Mouse (Mus musculus) embryonic facial prominence, embryonic 12.5 days (tissue): ENCODE data around the gene Itm2a. TPM values are rescaled to one million over a fixed set of nuclear protein-coding genes. Genes with fewer than 3 reads are reported as not detected.

Experiments
- ATAC-seq: fragments of 200-750 bp; cut with Nextera tagmentation; 2 replicates; pipeline ENCODE4 v1.8.0; 2017; ENCODE audit not compliant: insufficient number of reproducible peaks, insufficient read depth, low FRiP score, low TSS enrichment
- H3K27ac ChIP-seq: fragments of 300-500 bp; sonication (generic); 2 replicates; pipeline ENCODE4 v1.5.1; 2016; ENCODE audit warnings: mild to moderate bottlenecking
- H3K27me3 ChIP-seq: fragments of 300-500 bp; sonication (generic); 2 replicates; pipeline ENCODE4 v1.6.1; 2016; ENCODE audit warnings: mild to moderate bottlenecking, moderate library complexity
- H3K36me3 ChIP-seq: fragments of 300-500 bp; sonication (generic); 2 replicates; pipeline ENCODE4 v1.6.1; 2016; ENCODE audit warnings: mild to moderate bottlenecking
- H3K4me1 ChIP-seq: fragments of 300-500 bp; sonication (generic); 2 replicates; pipeline ENCODE4 v1.6.1; 2016
- H3K4me2 ChIP-seq: fragments of 300-500 bp; sonication (generic); replicated peaks from 2 replicates; pipeline ENCODE4 v1.6.1; 2016; ENCODE audit warnings: mild to moderate bottlenecking, moderate library complexity
- H3K4me3 ChIP-seq: fragments of 300-500 bp; sonication (generic); 2 replicates; pipeline ENCODE4 v1.5.1; 2016; ENCODE audit warnings: mild to moderate bottlenecking
- H3K9ac ChIP-seq: fragments of 300-500 bp; sonication (generic); 2 replicates; pipeline ENCODE4 v1.6.1; 2016; ENCODE audit warnings: mild to moderate bottlenecking, moderate library complexity
- H3K9me3 ChIP-seq: fragments of 300-500 bp; sonication (generic); 2 replicates; pipeline ENCODE4 v1.6.1; 2016; ENCODE audit warnings: mild to moderate bottlenecking, moderate library complexity
- whole genome bisulfite sequencing: fragments of 180-500 bp; shearing (Covaris S2); methylation state at CpG from one replicate; pipeline ENCODE4 v1.1.7; 2016; 5-methylcytosine and 5-hydroxymethylcytosine counted together
- polyA plus RNA-seq: library from polyadenylated mRNA; unstranded; fragments of >200 nt; fragmentation: Nextera tagmentation; extraction: Ambion mirVana; gene quantifications from 2 replicates; pipeline ENCODE4 v1.2.1, GENCODE M21; 2016

The Itm2a gene
- 715 and 735 TPM in 2 replicates for polyA plus RNA-seq

- ATAC-seq, result peak; percentile 97
- no peaks in the 10 kb centered on the region for H3K4me1 ChIP-seq
These were observed at the start of gene Itm2a for GRCm38 (mm10) chrX:107402915-107403912. TSS of gene Itm2a (minus strand) at chrX:107403376.

GRCm38 (mm10) chrX:107435887-107436286 is 32.7 kb upstream of the Itm2a start:
- no peaks in the 10 kb centered on the region for H3K27me3 ChIP-seq
- no peak overlapping the region for H3K4me3 ChIP-seq
- no peak overlapping the region for H3K9ac ChIP-seq
- H3K36me3 ChIP-seq, result no peaks in the 10 kb centered on the region
- no peak overlapping the region for H3K27ac ChIP-seq
- no peaks in the 10 kb centered on the region for H3K4me1 ChIP-seq
- ATAC-seq, result no peak
- 1% methylated on average over 2 of the region's 2 CpGs for WGBS
- H3K9me3 ChIP-seq, result no peaks in the 10 kb centered on the region
- H3K4me2 ChIP-seq, result no peak overlapping the region

More at GRCm38 (mm10) chrX:107402915-107403912, at the start of gene Itm2a:
- Histone ChIP-seq H3K27ac (peak within 1 kb of the TSS; percentile 86), H3K9ac (peak within 1 kb of the TSS; percentile 60), H3K36me3 (no peaks in the 10 kb centered on the region), H3K9me3 (no peaks in the 10 kb centered on the region), H3K4me3 (peak within 1 kb of the TSS; percentile 51), H3K27me3 (no peaks in the 10 kb centered on the region), H3K4me2 (peak within 1 kb of the TSS; percentile 46)
- 23% methylated on average over 30 of the region's 30 CpGs for WGBS

GRCm38 (mm10) chrX:107421304-107421703 is 18.1 kb upstream of the Itm2a start:
- H3K36me3 ChIP-seq, result no peaks in the 10 kb centered on the region
- H3K4me3 ChIP-seq, result no peak overlapping the region
- ATAC-seq, result no peak
- H3K27me3 ChIP-seq, result no peaks in the 10 kb centered on the region
- H3K4me1 ChIP-seq, result no peaks in the 10 kb centered on the region
- no peak overlapping the region for H3K4me2 ChIP-seq
- no peaks in the 10 kb centered on the region for H3K9me3 ChIP-seq
- H3K9ac ChIP-seq, result no peak overlapping the region
- H3K27ac ChIP-seq, result no peak overlapping the region
- 75% methylated on average over 2 of the region's 2 CpGs for WGBS

GRCm38 (mm10) chrX:107417345-107417744 is 14.2 kb upstream of the Itm2a start:
- no peak for ATAC-seq
- Histone ChIP-seq H3K9ac (no peak overlapping the region), H3K4me1 (no peaks in the 10 kb centered on the region), H3K9me3 (no peaks in the 10 kb centered on the region), H3K27ac (no peak overlapping the region), H3K4me3 (no peak overlapping the region), H3K27me3 (no peaks in the 10 kb centered on the region), H3K4me2 (no peak overlapping the region), H3K36me3 (no peaks in the 10 kb centered on the region)
- WGBS, result 32% methylated on average over 3 of the region's 3 CpGs

- no peak overlapping the region for H3K4me3 ChIP-seq
- H3K9ac ChIP-seq, result no peak overlapping the region
- H3K27me3 ChIP-seq, result no peaks in the 10 kb centered on the region
- no peaks in the 10 kb centered on the region for H3K9me3 ChIP-seq
- ATAC-seq, result no peak
- H3K27ac ChIP-seq, result no peak overlapping the region
- H3K36me3 ChIP-seq, result no peaks in the 10 kb centered on the region
- H3K4me1 ChIP-seq, result no peaks in the 10 kb centered on the region
- no peak overlapping the region for H3K4me2 ChIP-seq
- WGBS, result 63% methylated on average over 1 of the region's 1 CpGs
These were observed 12.8 kb upstream of the Itm2a start for GRCm38 (mm10) chrX:107415999-107416398.

- Histone ChIP-seq H3K4me1 (no peaks in the 10 kb centered on the region), H3K27me3 (no peaks in the 10 kb centered on the region), H3K36me3 (no peaks in the 10 kb centered on the region), H3K9me3 (no peaks in the 10 kb centered on the region), H3K4me3 (peak overlapping the region; percentile 51), H3K9ac (peak overlapping the region; percentile 60), H3K27ac (peak overlapping the region; percentile 86), H3K4me2 (peak overlapping the region; percentile 46)
- WGBS, result 32% methylated on average over 18 of the region's 18 CpGs
- ATAC-seq, result no peak
These were observed 695 bp downstream of the Itm2a start for GRCm38 (mm10) chrX:107402481-107402880.

- 90% methylated on average over 8 of the region's 8 CpGs for WGBS
These were observed 4.1 kb downstream of the Itm2a start for GRCm38 (mm10) chrX:107399087-107399486.

GRCm38 (mm10) chrX:107393256-107393655 is 9.9 kb downstream of the Itm2a start:
- H3K4me2 ChIP-seq, result no peak overlapping the region
- no peak overlapping the region for H3K27ac ChIP-seq
- H3K9me3 ChIP-seq, result no peaks in the 10 kb centered on the region
- H3K27me3 ChIP-seq, result no peaks in the 10 kb centered on the region
- no peak for ATAC-seq
- no peaks in the 10 kb centered on the region for H3K4me1 ChIP-seq
- 56% methylated on average over 3 of the region's 3 CpGs for WGBS
- no peak overlapping the region for H3K4me3 ChIP-seq
- no peak overlapping the region for H3K9ac ChIP-seq
- no peaks in the 10 kb centered on the region for H3K36me3 ChIP-seq

More at GRCm38 (mm10) chrX:107399087-107399486, 4.1 kb downstream of the Itm2a start:
- ATAC-seq, result no peak
- Histone ChIP-seq H3K27me3 (no peaks in the 10 kb centered on the region), H3K4me1 (no peaks in the 10 kb centered on the region), H3K4me2 (no peak overlapping the region), H3K9ac (no peak overlapping the region), H3K9me3 (no peaks in the 10 kb centered on the region), H3K36me3 (no peaks in the 10 kb centered on the region), H3K4me3 (no peak overlapping the region), H3K27ac (no peak overlapping the region)

- no peaks in the 10 kb centered on the region for H3K36me3 ChIP-seq
- WGBS, result 82% methylated on average over 1 of the region's 1 CpGs
- no peak overlapping the region for H3K4me3 ChIP-seq
- no peaks in the 10 kb centered on the region for H3K4me1 ChIP-seq
- no peak overlapping the region for H3K9ac ChIP-seq
- H3K27me3 ChIP-seq, result no peaks in the 10 kb centered on the region
- no peaks in the 10 kb centered on the region for H3K9me3 ChIP-seq
- no peak overlapping the region for H3K4me2 ChIP-seq
- H3K27ac ChIP-seq, result no peak overlapping the region
- no peak for ATAC-seq
These were observed 27.8 kb downstream of the Itm2a start for GRCm38 (mm10) chrX:107375329-107375728.

Other genes starting within 250 kb of the Itm2a start
- 0.04 and 0.13 TPM in 2 replicates for gene Gpr174, start 147.5 kb downstream of the Itm2a start, polyA plus RNA-seq